In the genomic region with DNA sequence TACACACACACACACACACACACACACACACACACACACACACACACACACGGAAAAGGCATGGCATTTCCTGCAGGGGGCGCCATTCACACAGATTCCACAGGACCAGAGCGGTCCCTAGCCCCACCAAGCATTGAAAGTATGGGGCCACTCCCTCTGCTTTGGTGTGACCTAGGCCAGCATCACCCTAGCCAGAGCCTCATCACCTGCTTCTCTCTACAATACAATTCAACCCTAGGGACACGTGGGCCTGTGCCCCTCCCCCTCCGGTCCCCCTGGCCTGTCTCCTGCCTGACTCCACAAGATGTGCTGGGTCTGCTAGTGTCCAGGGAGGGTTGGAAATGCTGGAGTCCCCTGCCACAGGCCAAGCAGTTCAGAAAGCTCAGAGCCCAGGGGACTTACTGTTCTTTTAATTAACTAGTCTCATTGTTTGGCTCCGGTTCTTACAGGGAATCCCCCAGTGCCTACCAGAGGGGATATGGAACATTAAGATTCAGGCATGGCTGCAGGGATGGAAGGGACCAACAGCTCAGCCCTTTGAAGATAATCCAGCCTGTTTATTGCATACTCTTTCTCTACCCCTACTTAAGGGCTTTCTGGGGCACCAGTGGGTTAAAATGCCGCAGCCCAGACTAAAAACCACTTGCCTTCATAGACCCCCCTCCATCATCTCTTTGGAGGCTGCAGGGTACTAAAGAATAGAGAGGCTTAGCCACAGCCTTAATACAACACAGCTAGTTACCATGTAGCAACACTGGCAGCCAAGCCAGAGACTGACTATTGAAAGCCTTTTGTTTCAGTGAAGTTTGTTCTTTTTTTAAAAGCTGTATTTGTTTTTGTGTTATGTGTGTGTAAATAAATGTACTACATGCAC, we compare ENCODE assay signal across 9 mouse cellular contexts.
DNase-seq lines count a peak whose midpoint lies in the region; ATAC-seq and TF ChIP-seq lines count a peak whose summit lies in the region.
"Had no signal": no experiment of that assay in that cellular context is flagged by ENCODE, and none has a peak within 500 bp of the region (broad histone marks: within the 10 kb centered on the region; RNA-seq: fewer than 3 reads in every experiment).

No protein-coding gene starts in this region.

- no peak overlapping the region for H3K27ac ChIP-seq in left cerebral cortex, adult 2 months
- no peak overlapping the region for H3K27ac ChIP-seq in forebrain, postnatal 0 days (ENCODE audit: low read depth, low read length)
- H3K27ac ChIP-seq in liver, embryonic 14.5 days, result no peak overlapping the region
- H3K27ac ChIP-seq: macrophage had no signal

- DNase-seq in left cerebral cortex, adult 2 months (ENCODE audit: extremely low spot score in 1 of 2, low spot score in 2 of 2), result no peak
- DNase-seq in left cerebral cortex, adult 8-10 months (ENCODE audit: low spot score in 2 of 2), result no peak
- peak; percentile 84 for DNase-seq in ZHBTc4 (ENCODE audit: low read depth, low spot score)
- peak; percentile 47 for DNase-seq in forebrain, postnatal 0 days
- DNase-seq in liver, embryonic 14.5 days (ENCODE audit: low read depth in 3 of 3, low spot score in 3 of 3), result no peak
- DNase-seq in thymus, postnatal 25 days, result peak; percentile 21
- DNase-seq in left cerebral cortex, postnatal 36 days (ENCODE audit: low spot score in 2 of 2), result no peak
- DNase-seq in lung, adult 18-20 months, result no peak

- H3K4me1 ChIP-seq in forebrain, postnatal 0 days (ENCODE audit: insufficient read depth), result no peaks in the 10 kb centered on the region
- H3K4me1 ChIP-seq in liver, embryonic 14.5 days (replicated peaks; ENCODE audit: control insufficient read depth in 2 of 2, insufficient read depth in 2 of 2, low read length in 1 of 2), result no peaks in the 10 kb centered on the region

- TF ChIP-seq CTCF in left cerebral cortex, adult 2 months (IDR thresholded peaks at IDR 0.05), result peak; percentile 13
- TF ChIP-seq CTCF in forebrain, postnatal 0 days (IDR thresholded peaks at IDR 0.05; ENCODE audit: low read depth), result peak; percentile 70
- peak; percentile 70 for TF ChIP-seq CTCF in liver, embryonic 14.5 days (IDR thresholded peaks at IDR 0.05; ENCODE audit: low read depth)

- H3K27me3 ChIP-seq in forebrain, postnatal 0 days (ENCODE audit: insufficient read depth, low read length), result no peaks in the 10 kb centered on the region; the same call in 1 of the 2 replicates
- no peaks in the 10 kb centered on the region for H3K27me3 ChIP-seq in liver, embryonic 14.5 days (ENCODE audit: control insufficient read depth, insufficient read depth, low read length)

- H3K4me2 ChIP-seq in forebrain, postnatal 0 days (ENCODE audit: low read depth), result no peak overlapping the region
- no peak overlapping the region for H3K4me2 ChIP-seq in liver, embryonic 14.5 days (ENCODE audit: low read depth)

- H3K9ac ChIP-seq in forebrain, postnatal 0 days, result no peak overlapping the region
- no peak overlapping the region for H3K9ac ChIP-seq in liver, embryonic 14.5 days (replicated peaks)

- WGBS in forebrain, postnatal 0 days, result 5% methylated on average over 7 of the region's 7 CpGs
- WGBS in liver, embryonic 14.5 days (ENCODE audit: insufficient replicate concordance), result 30% methylated on average over 7 of the region's 7 CpGs

- ATAC-seq in forebrain, postnatal 0 days, result peak; percentile 58
- ATAC-seq in liver, embryonic 14.5 days (ENCODE audit: insufficient read depth), result no peak

- H3K36me3 ChIP-seq in forebrain, postnatal 0 days (ENCODE audit: insufficient read depth), result no peaks in the 10 kb centered on the region
- H3K36me3 ChIP-seq in liver, embryonic 14.5 days (replicated peaks; ENCODE audit: control insufficient read depth, insufficient read depth, low read depth), result no peaks in the 10 kb centered on the region

- H3K9me3 ChIP-seq in forebrain, postnatal 0 days (ENCODE audit: low read length), result no peaks in the 10 kb centered on the region
- no peaks in the 10 kb centered on the region for H3K9me3 ChIP-seq in liver, embryonic 14.5 days (ENCODE audit: control insufficient read depth, low read length)

- TF ChIP-seq EP300 in liver, embryonic 14.5 days (IDR thresholded peaks at IDR 0.05; ENCODE audit: low read depth), result no peak

- intact Hi-C loops in left cerebral cortex, adult 2 months (cut with DNase I), result loop anchor here (10.0 kb wide), 1 partner anchor 208 kb away; no protein-coding TSS in a partner anchor
- intact Hi-C loops in left cerebral cortex, postnatal 36 days (cut with DNase I), result no loop called here

- no peak overlapping the region for H3K4me3 ChIP-seq in left cerebral cortex, adult 2 months
- H3K4me3 ChIP-seq in forebrain, postnatal 0 days (ENCODE audit: low read depth, low read length), result no peak overlapping the region
- no peak overlapping the region for H3K4me3 ChIP-seq in liver, embryonic 14.5 days (ENCODE audit: insufficient read depth in 1 of 2, low read depth in 2 of 2, low read length in 2 of 2)

Comparison
In these comparisons a context has a peak if more than half of its experiments do, and no peak if none do; other contexts are left out.
1. DNase-seq: peak in ZHBTc4 (single experiment), forebrain, postnatal 0 days (single experiment) and thymus, postnatal 25 days (single experiment); none in left cerebral cortex, adult 2 months (0 of 2), left cerebral cortex, adult 8-10 months (0 of 2), liver, embryonic 14.5 days (0 of 3), left cerebral cortex, postnatal 36 days (0 of 2) and lung, adult 18-20 months (0 of 2).
2. CTCF ChIP-seq: peak in every context shown above with its lines; median percentile 70 in forebrain, postnatal 0 days; 70 in liver, embryonic 14.5 days; 13 in left cerebral cortex, adult 2 months.